Mouse (Mus musculus): ENCODE results near the gene Epha2. TPM values are rescaled to one million over a fixed set of nuclear protein-coding genes. Genes with fewer than 3 reads are reported as not detected.
A peak's percentile ranks its signal among the peaks of the same experiment; 100 is the strongest.

Gene Epha2
- polyA plus RNA-seq (2015; fragmentation: Nextera tagmentation; extraction: Ambion mirVana) = 1.7 and 2.2 TPM in 2 replicates

DNA sequence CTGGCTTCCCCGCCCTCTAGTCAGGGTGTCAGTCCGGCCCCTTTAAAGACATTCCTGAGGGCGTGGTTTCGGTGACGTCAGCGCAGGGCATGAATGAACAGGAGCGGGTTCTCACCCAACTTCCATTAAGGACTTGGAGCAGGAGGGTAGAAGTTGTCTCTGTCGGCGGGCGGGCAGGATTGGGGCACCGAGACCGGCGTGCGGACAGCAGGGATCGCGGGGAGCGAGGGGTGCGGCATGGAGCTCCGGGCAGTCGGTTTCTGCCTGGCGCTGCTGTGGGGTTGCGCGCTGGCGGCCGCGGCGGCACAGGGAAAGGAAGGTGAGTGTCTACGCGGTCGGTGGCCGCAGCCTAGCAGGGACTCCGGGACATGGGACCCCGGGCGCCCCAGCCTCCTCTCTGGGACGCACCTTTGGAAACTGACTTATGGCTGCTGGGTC lies at the start of gene Epha2:
Epha2 (plus strand) TSS at position 125 of the 438 bp plus-strand sequence.
- H3K4me3 ChIP-seq = peak within 1 kb of the TSS; percentile 62
- under 1% methylated on average over 35 of the region's 35 CpGs for WGBS
- no peak within 1 kb of the TSS for H3K27ac ChIP-seq (replicated peaks)
- H3K4me2 ChIP-seq = peak within 1 kb of the TSS; percentile 98
- no peaks in the 10 kb centered on the region for H3K9me3 ChIP-seq
- H3K27me3 ChIP-seq = peaks cover 79% of the 10 kb centered on the region
- ATAC-seq (ENCODE audit: low read depth) = peak; percentile 68; the same call in 1 of the 2 replicates
- H3K36me3 ChIP-seq = no peaks in the 10 kb centered on the region
- H3K4me1 ChIP-seq (replicated peaks) = peaks cover 46% of the 10 kb centered on the region
- peak within 1 kb of the TSS; percentile 71 for H3K9ac ChIP-seq

DNA sequence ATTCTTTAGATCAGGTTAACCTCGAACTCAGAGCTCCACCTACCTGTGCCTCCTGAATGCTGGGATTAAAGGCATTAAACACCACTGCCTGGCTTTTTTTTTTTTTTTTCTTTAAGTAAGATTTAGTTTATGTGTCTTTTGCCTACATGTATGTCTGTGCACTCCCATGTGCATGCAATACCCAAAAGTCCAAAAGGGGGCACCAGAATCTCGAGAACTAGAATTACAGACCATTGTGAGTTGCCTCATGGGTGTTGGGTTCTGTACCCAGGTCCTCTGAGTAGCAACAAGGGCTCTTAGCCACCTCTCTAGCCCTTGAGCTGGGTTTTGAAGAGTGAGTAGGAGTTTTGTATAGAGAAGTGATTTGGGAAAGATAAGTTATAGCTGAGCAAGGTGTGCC lies 48.4 kb upstream of the Epha2 start:
- H3K9ac ChIP-seq = no peak overlapping the region
- no peak overlapping the region for H3K4me2 ChIP-seq
- peaks cover 40% of the 10 kb centered on the region for H3K27me3 ChIP-seq
- peaks cover 22% of the 10 kb centered on the region for H3K4me1 ChIP-seq (replicated peaks)
- H3K27ac ChIP-seq (replicated peaks) = no peak overlapping the region
- no peaks in the 10 kb centered on the region for H3K9me3 ChIP-seq
- ATAC-seq (ENCODE audit: low read depth) = no peak
- 69% methylated on average over 2 of the region's 2 CpGs for WGBS
- no peak overlapping the region for H3K4me3 ChIP-seq
- no peaks in the 10 kb centered on the region for H3K36me3 ChIP-seq

DNA sequence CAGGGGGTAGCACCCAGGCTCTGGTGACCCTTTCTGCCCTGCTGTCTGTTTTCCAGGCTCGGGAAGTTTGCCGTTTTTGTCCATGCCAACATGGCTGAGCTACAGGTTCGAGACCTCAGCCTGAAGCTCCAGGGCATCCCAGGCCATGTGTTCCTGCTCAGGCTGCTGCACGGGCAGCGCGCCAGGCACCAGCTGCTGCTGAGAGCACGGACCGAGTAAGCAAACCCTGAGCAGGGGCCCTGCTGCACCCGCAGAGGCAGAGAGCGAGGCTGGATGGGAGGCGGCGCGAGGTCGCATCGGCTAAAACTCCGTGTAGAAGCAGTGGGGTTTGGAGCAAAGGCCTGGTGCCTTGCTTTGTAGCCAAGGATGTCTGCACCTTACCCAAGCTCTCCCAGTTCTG lies 46.8 kb upstream of the Epha2 start:
- H3K27ac ChIP-seq (replicated peaks) = peak overlapping the region; percentile 49

DNA sequence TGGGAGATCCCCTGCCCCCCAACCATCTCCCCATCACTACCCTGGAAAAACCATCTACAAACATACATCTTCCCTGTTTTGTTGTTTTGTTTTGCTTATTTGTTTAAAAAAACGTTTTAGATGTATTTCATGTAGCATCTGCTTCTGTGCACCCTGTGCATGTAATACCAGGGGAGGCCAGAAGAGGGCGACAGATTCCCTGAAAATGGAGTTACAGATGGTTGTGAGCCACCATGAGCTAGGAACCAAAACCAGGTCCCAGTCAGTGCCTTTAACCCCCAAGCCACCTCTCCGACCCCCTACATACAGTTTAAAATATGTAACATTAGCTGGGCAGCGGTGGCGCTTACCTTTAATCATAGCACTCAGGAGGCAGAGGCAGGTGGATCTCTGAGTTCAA lies 43.6 kb upstream of the Epha2 start:
- Histone ChIP-seq H3K4me1 (replicated peaks) (peaks cover 12% of the 10 kb centered on the region), H3K4me3 (no peak overlapping the region), H3K27me3 (0 out of 2 replicates have a peak, but pooled peaks cover 3% of the 10 kb centered on the region), H3K36me3 (no peaks in the 10 kb centered on the region), H3K27ac (replicated peaks) (no peak overlapping the region), H3K9me3 (no peaks in the 10 kb centered on the region), H3K9ac (no peak overlapping the region), H3K4me2 (no peak overlapping the region)
- no peak for ATAC-seq (ENCODE audit: low read depth)
- 67% methylated on average over 5 of the region's 5 CpGs for WGBS

More for the DNA sequence above, 46.8 kb upstream of the Epha2 start:
- no peaks in the 10 kb centered on the region for H3K9me3 ChIP-seq
- peak; percentile 51 for ATAC-seq (ENCODE audit: low read depth)
- 57% methylated on average over 16 of the region's 16 CpGs for WGBS
- no peak overlapping the region for H3K4me3 ChIP-seq
- no peak overlapping the region for H3K9ac ChIP-seq
- no peak overlapping the region for H3K4me2 ChIP-seq
- H3K27me3 ChIP-seq = peaks cover 24% of the 10 kb centered on the region
- H3K36me3 ChIP-seq = no peaks in the 10 kb centered on the region
- H3K4me1 ChIP-seq (replicated peaks) = peaks cover 12% of the 10 kb centered on the region

DNA sequence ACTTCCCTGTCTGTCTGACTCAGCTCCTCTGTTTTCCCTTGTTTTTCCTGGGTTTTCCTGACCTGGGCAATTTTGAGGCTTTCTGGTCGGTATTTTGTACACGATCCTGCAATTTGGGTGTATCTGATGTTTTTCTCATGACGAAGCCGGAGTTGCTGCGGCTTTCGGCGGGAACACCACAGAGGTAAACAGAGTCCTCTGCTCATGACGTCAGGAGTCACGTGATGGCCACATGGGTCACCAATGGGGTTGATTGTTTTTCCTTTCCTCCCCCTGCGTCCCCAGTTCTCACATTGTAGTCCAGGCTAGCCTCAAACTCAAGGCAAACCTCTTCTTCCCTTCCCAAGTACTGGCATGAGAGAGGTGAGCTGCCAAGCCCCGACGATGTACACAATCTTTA lies 41.6 kb upstream of the Epha2 start:
- H3K9ac ChIP-seq = no peak overlapping the region
- H3K4me3 ChIP-seq = no peak overlapping the region
- no peak for ATAC-seq (ENCODE audit: low read depth)
- H3K4me2 ChIP-seq = no peak overlapping the region
- peaks cover 7% of the 10 kb centered on the region for H3K4me1 ChIP-seq (replicated peaks)
- H3K9me3 ChIP-seq = no peaks in the 10 kb centered on the region
- 78% methylated on average over 12 of the region's 12 CpGs for WGBS
- no peaks in the 10 kb centered on the region for H3K27me3 ChIP-seq
- H3K36me3 ChIP-seq = no peaks in the 10 kb centered on the region
- H3K27ac ChIP-seq (replicated peaks) = no peak overlapping the region

DNA sequence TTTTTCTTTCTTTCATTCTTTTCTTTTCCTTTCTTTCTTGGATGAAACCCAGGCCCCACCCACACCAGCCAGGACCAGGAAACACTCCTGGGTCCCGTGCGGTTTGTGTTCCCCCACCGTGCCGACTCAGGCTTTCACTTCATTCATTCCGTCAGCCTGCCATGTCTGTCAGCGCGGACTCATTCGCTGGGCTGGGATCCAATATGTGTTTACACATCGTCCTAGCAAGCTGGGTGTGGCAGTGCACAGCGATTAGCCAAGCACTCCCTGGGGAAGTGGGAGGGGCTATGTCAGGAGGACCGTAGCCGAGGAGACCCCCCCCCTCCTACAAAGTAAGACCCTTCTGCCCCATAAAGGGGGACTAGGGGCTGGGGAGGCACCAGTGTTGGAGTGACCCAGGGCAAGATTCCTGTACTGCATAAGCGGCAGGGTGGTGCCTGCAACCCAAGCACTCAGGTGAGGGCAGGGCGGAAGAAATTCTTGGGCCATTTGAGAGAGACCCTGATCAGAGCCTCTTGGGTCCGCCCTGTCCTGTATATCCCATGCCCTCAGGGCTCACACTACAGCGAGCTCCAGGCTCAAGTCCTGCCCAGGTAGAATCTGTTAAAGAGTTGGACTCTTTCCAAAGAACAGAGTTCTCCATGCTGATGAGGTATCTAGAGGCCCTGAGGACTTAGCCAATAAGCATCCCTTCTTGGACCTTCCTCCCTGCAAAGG lies 40.9 kb upstream of the Epha2 start:
- Histone ChIP-seq H3K9ac (no peak overlapping the region), H3K27ac (replicated peaks) (no peak overlapping the region), H3K9me3 (no peaks in the 10 kb centered on the region), H3K27me3 (no peaks in the 10 kb centered on the region), H3K4me1 (replicated peaks) (no peaks in the 10 kb centered on the region), H3K36me3 (no peaks in the 10 kb centered on the region), H3K4me2 (no peak overlapping the region), H3K4me3 (no peak overlapping the region)
- ATAC-seq (ENCODE audit: low read depth) = no peak
- 63% methylated on average over 16 of the region's 16 CpGs for WGBS

DNA sequence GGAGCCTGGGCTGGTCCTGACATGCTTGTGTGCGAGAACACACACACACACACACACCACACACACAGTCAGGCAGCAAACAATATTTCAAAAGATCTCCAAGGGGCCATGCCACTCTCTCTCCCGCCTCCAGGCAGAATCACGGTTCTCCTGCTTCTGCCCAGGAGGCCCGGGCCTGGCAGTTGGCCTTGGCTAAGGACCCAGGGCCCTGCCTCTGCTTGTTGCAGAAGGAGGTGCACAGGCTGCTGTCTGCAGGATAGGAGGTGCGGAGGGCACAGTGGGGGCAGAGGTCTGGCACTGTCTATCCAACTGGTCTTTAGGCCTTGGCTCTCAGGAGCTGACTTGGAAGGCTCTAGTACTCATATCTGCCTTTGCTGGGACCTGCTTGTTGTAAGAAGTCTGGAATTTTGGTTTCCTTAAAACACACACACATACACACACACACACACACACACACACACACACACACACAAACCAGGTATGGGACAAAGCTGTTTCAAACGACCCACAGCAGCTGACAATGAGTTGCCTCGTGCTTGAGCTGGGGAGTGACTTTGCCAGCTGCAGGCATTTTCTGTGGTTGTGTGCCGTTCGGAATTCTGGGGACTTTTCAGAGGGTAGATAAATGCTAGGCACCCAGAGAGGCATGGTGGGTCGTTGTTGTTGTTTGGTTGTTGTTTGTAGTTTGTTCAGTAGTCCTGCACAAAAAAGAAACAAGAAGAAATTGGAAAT lies 38.0 kb upstream of the Epha2 start:
- H3K9me3 ChIP-seq = no peaks in the 10 kb centered on the region
- 83% methylated on average over 10 of the region's 10 CpGs for WGBS
- H3K27ac ChIP-seq (replicated peaks) = no peak overlapping the region
- no peaks in the 10 kb centered on the region for H3K36me3 ChIP-seq
- H3K4me3 ChIP-seq = no peak overlapping the region
- no peak for ATAC-seq (ENCODE audit: low read depth)
- no peaks in the 10 kb centered on the region for H3K4me1 ChIP-seq (replicated peaks)
- no peak overlapping the region for H3K9ac ChIP-seq
- H3K4me2 ChIP-seq = no peak overlapping the region
- H3K27me3 ChIP-seq = no peaks in the 10 kb centered on the region

DNA sequence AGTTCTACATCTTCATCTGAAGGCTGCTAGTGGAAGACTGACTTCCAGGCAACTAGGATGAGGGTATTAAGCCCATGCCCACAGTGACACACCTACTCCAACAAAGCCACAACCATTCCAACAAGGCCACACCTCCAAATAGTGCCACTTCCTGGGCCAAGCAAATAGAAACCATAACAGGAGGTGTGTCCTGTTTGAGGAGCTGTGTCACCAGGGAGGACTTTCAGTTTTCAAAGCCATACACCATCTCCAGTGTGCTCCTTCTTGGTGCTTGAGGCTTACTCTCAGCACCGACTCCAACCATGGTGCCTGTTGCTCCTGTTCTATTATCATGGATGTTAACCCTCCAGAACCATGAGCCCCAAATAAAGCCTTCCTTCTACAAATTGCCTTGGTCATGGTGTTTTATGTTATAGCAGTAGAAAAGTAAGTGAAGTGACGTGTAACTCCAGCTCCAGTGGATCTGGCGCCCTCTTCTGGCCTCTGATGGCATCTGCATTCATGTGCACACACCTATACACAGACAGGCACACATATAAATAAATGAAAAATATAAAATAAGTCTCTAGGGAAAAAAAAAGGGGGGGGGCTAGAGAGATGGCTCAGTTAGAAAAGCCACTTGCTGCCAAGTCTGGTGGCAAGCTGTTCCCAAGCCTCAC lies 34.9 kb upstream of the Epha2 start:
- Histone ChIP-seq H3K4me3 (no peak overlapping the region), H3K4me2 (no peak overlapping the region), H3K9me3 (no peaks in the 10 kb centered on the region), H3K4me1 (replicated peaks) (no peaks in the 10 kb centered on the region), H3K9ac (no peak overlapping the region), H3K36me3 (no peaks in the 10 kb centered on the region), H3K27ac (replicated peaks) (no peak overlapping the region), H3K27me3 (no peaks in the 10 kb centered on the region)
- ATAC-seq (ENCODE audit: low read depth) = no peak
- 85% methylated on average over 3 of the region's 3 CpGs for WGBS

DNA sequence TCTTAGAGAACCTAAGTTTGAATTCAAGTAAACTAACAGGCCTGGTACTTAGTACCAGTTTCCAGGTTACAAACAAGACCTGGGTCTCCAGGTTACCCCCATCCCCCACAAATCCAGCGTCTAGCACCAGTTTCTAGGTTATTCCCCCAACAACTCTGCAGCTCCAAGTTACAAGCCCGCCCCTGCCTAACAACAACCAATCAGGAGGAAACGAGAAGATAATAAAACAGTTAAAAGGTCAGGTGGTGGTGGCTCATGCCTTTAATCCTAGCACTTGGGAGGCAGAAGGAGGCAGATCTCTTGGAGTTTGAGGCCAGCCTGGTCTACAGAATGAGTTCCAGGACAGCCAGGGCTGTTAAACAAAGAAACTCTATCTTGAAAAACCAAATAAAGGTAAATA lies 33.8 kb upstream of the Epha2 start:
- Histone ChIP-seq H3K36me3 (no peaks in the 10 kb centered on the region), H3K27ac (replicated peaks) (no peak overlapping the region), H3K4me1 (replicated peaks) (no peaks in the 10 kb centered on the region), H3K27me3 (no peaks in the 10 kb centered on the region), H3K9me3 (no peaks in the 10 kb centered on the region), H3K4me2 (no peak overlapping the region), H3K4me3 (no peak overlapping the region), H3K9ac (no peak overlapping the region)
- 74% methylated on average over 3 of the region's 3 CpGs for WGBS
- ATAC-seq (ENCODE audit: low read depth) = no peak

DNA sequence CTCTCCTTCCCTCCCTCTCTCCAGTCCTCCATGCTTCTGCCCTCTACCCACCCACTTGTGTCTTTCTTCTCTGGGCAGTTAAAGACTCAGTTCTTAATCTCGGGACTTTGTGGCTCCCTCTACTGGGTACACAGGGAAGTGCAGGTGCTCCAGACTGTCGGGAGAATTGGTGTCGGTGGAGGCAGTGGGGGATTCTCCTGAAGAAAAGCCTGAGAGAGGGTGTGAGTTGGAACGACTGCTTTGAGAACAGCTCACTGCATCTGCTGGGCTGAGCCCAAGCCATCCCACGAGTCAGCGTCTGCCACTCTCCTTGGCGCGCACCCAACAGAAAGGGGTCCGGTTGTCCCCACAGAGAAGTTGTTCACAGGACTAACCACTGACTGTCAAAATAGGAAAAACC lies 33.2 kb upstream of the Epha2 start:
- Histone ChIP-seq H3K27ac (replicated peaks) (no peak overlapping the region), H3K36me3 (no peaks in the 10 kb centered on the region), H3K4me3 (no peak overlapping the region), H3K9me3 (no peaks in the 10 kb centered on the region), H3K4me2 (no peak overlapping the region), H3K4me1 (replicated peaks) (peaks cover under 1% of the 10 kb centered on the region; the same call in 1 of the 2 replicates), H3K9ac (no peak overlapping the region), H3K27me3 (no peaks in the 10 kb centered on the region)
- WGBS = 47% methylated on average over 9 of the region's 9 CpGs
- ATAC-seq (ENCODE audit: low read depth) = no peak

DNA sequence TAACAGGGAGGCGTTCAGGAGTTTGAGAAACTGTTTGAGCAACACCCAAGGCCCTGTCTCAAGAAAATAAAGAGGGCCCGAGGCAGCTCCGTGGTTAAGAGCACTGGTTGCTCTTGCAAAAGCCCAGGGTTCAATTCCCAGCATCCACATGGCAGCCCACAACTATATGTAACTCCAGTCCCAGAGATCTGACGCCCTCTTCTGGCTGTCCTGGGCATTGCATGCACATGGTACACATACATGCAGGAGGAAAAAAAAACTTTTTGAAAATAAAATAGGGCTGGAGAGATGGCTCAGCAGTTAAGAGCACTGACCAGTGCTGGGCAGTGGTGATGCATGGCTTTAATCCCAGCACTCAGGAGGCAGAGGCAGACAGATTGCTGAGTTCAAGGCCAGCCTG lies 32.7 kb upstream of the Epha2 start:
- no peak overlapping the region for H3K27ac ChIP-seq (replicated peaks)
- H3K27me3 ChIP-seq = no peaks in the 10 kb centered on the region
- no peak overlapping the region for H3K4me2 ChIP-seq
- no peak overlapping the region for H3K9ac ChIP-seq
- no peak for ATAC-seq (ENCODE audit: low read depth)
- H3K36me3 ChIP-seq = no peaks in the 10 kb centered on the region
- no peak overlapping the region for H3K4me3 ChIP-seq
- no peaks in the 10 kb centered on the region for H3K9me3 ChIP-seq
- H3K4me1 ChIP-seq (replicated peaks) = peaks cover 4% of the 10 kb centered on the region; the same call in 1 of the 2 replicates
- WGBS = 83% methylated on average over 4 of the region's 4 CpGs

DNA sequence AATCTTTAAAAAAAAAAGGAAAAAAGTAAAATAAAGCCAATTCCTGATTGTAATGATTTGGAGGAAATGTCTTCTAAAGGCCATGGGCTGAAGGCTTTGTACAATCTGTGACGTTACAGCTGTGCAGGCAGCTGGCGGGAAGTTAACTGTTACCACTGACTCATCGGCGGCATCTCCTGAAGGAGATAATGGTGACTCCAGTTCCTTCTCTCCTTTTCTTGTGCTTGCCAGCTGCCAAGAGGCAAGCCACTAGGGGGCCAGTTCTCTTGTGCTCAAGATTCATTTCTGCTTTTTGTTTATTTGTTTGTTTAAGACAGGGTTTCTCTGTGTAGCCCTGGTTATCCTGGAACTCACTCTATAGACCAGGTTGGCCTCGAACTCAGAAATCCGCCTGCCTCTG lies 32.0 kb upstream of the Epha2 start:
- ATAC-seq (ENCODE audit: low read depth) = no peak
- Histone ChIP-seq H3K4me2 (no peak overlapping the region), H3K9ac (no peak overlapping the region), H3K27ac (replicated peaks) (no peak overlapping the region), H3K36me3 (no peaks in the 10 kb centered on the region), H3K9me3 (no peaks in the 10 kb centered on the region), H3K4me1 (replicated peaks) (peaks cover 4% of the 10 kb centered on the region; the same call in 1 of the 2 replicates), H3K27me3 (no peaks in the 10 kb centered on the region), H3K4me3 (no peak overlapping the region)
- WGBS = 83% methylated on average over 6 of the region's 6 CpGs
